Mouse (Mus musculus): Measurements from ENCODE around the gene Slc29a3. TPM values are rescaled to one million over a fixed set of nuclear protein-coding genes. Genes with fewer than 3 reads are reported as not detected.

Gene Slc29a3
- polyA plus RNA-seq, 1 experiment, result 8.5 TPM

DNA sequence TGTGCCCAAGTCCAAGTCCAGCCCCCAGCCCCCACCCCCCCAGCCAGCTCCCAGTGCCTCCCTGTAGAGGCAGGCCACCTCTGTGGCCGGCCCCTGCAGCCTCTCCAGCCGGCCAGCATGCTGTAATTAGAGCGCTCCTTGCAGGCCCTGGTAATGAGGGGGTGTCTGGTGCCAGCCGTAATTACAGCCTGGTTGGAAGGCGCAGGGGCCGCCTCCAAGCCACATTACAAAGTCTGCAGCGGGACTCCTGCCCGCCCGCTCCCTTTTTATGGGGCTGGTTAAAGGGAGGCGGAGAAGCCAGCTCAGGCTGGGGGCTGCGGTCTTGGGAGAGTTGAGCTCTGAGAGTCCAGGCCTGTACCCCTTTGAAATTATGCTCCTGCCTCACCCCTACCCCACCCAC is 41.8 kb upstream of the Slc29a3 start:
- Histone ChIP-seq H3K27ac (ENCODE audit: insufficient read depth, low read length) (no peak overlapping the region), H3K4me1 (ENCODE audit: control insufficient read depth, insufficient read depth, low read length) (no peaks in the 10 kb centered on the region), H3K4me3 (ENCODE audit: insufficient read depth, low read length) (no peak overlapping the region)
- TF ChIP-seq POLR2A (IDR thresholded peaks at IDR 0.05; ENCODE audit: extremely low read depth, insufficient read depth, low read length) (no peak), CTCF (IDR thresholded peaks at IDR 0.05; ENCODE audit: extremely low read depth, insufficient read depth, low read length) (no peak)

DNA sequence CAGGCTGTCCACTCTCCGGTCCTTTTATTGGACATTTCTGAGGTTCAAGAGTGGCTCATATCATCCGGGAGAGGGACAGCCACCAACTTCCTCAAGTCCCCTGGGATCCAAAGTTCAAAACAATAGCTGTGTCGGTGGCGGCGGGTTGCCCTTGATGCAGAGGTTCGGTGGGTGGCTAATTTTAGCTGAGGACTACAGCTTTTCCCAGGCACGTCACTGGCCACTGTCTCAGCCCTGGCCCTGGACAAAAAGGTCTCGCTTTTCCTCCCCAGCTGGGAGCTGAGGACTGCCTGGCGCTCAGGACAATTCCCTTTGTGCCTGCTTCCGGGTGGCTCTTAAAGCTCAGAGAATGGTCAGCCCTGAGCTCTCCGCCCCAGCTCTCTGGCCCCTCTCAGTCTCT is 40.2 kb upstream of the Slc29a3 start:
- TF ChIP-seq POLR2A (IDR thresholded peaks at IDR 0.05; ENCODE audit: extremely low read depth, insufficient read depth, low read length), result no peak
- no peak for TF ChIP-seq CTCF (IDR thresholded peaks at IDR 0.05; ENCODE audit: extremely low read depth, insufficient read depth, low read length)
- H3K4me1 ChIP-seq (ENCODE audit: control insufficient read depth, insufficient read depth, low read length), result no peaks in the 10 kb centered on the region
- peak overlapping the region; percentile 92 for H3K27ac ChIP-seq (ENCODE audit: insufficient read depth, low read length)
- no peak overlapping the region for H3K4me3 ChIP-seq (ENCODE audit: insufficient read depth, low read length)

DNA sequence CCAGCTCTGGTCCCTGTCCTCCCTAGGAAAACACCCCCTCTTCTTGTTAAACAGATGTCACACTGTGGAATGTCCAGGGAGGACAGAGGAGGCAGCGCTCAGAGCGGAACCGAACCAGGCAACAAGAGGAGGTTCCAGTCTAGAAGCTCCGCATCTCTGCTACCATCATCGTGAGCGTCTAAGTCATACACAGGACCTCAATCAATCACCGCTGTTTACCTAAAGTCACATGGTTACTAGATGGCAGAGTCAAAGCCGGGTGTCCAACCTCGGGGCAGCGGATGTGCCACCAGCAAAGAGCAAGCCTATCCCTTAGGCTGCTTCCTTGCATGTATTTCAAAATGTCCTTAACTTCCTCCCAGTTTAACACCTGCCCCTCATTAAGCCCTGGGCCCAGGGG is 39.8 kb upstream of the Slc29a3 start:
- Histone ChIP-seq H3K27ac (ENCODE audit: insufficient read depth, low read length) (no peak overlapping the region), H3K4me1 (ENCODE audit: control insufficient read depth, insufficient read depth, low read length) (no peaks in the 10 kb centered on the region)
- TF ChIP-seq POLR2A (IDR thresholded peaks at IDR 0.05; ENCODE audit: extremely low read depth, insufficient read depth, low read length), result no peak
- no peak for TF ChIP-seq CTCF (IDR thresholded peaks at IDR 0.05; ENCODE audit: extremely low read depth, insufficient read depth, low read length)

DNA sequence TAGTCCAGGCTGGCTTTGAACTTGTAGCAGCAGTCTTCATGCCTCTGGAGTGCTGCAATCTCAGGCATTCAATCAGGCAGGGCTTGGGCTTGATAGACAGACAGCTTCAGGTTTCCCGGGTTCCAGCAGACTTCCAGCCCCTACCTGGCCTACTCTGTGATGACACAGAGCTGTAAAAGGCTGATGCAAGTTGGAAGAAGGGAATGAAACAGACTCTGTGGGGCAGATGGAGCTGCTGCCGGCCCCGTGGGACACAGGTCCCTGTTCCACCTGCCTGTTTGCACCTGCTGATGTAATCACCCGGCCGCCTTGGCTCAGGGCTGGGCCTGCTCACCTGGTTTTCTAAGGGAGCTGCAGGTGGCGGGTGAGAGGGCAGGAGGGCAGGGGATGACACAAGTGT is 38.3 kb upstream of the Slc29a3 start:
- H3K4me1 ChIP-seq (ENCODE audit: control insufficient read depth, insufficient read depth, low read length), result no peaks in the 10 kb centered on the region
- H3K4me3 ChIP-seq (ENCODE audit: insufficient read depth, low read length), result no peak overlapping the region
- no peak for TF ChIP-seq POLR2A (IDR thresholded peaks at IDR 0.05; ENCODE audit: extremely low read depth, insufficient read depth, low read length)
- no peak for TF ChIP-seq CTCF (IDR thresholded peaks at IDR 0.05; ENCODE audit: extremely low read depth, insufficient read depth, low read length)
- H3K27ac ChIP-seq (ENCODE audit: insufficient read depth, low read length), result no peak overlapping the region

More for the DNA sequence above, 39.8 kb upstream of the Slc29a3 start:
- H3K4me3 ChIP-seq (ENCODE audit: insufficient read depth, low read length), result no peak overlapping the region

DNA sequence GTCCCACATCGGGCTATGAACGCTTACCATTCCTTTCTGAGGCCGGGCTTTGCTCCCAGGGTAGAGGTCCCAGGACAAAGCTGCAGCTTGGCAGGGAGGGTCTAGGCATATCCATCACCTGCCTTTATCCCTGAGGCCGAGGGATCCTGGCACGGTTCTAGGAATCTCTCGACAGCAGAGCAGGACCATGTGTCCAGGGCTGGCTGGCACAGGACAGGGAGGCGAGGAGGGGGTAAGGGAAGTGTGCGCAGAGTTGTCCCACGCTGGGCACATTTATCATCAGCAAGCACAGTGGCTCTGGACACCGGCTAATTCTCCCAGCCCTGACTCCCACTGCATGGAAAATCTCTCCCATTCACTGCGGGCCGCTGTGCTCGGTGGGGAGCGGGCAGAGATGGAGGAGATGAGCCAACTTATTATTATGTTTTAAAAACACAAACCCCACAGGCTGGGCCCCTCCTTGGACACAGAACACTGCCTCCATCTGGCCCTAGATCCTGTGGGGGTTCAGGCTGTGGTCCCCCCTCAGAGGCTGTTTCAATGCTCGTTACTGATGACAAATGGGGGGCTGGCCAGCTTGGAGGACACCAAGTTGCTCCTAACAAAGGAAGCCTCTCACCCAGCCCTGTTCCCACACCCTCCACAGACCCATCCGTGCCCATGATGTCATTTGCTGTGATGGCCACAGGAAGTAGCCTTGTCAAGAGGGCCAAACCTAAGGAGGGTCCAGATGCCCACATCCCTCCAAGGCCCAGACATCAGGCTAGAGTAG is 34.9 kb upstream of the Slc29a3 start:
- Histone ChIP-seq H3K4me3 (ENCODE audit: insufficient read depth, low read length) (no peak overlapping the region), H3K4me1 (ENCODE audit: control insufficient read depth, insufficient read depth, low read length) (no peaks in the 10 kb centered on the region), H3K27ac (ENCODE audit: insufficient read depth, low read length) (no peak overlapping the region)
- TF ChIP-seq CTCF (IDR thresholded peaks at IDR 0.05; ENCODE audit: extremely low read depth, insufficient read depth, low read length) (no peak), POLR2A (IDR thresholded peaks at IDR 0.05; ENCODE audit: extremely low read depth, insufficient read depth, low read length) (no peak)

DNA sequence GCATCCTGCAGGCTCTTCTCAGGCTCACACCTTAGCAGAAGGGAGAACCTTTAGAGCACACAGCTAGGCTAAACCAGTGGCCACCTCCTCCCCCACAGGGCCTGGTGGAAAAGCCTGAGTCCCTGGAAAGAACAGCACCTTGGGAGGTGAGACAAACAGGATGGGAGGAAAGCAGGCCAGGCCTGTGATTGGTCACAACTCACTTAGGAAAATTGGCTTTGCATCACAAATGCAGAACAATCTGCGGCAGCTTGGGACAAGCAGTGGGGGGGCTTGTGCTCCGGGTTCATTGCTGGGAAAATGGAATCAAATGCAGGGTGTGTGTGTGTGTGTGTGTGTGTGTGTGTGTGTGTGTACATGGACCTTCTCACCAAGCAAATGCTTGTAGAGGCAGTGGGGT is 31.0 kb upstream of the Slc29a3 start:
- H3K4me3 ChIP-seq (ENCODE audit: insufficient read depth, low read length), result no peak overlapping the region
- H3K27ac ChIP-seq (ENCODE audit: insufficient read depth, low read length), result no peak overlapping the region
- no peaks in the 10 kb centered on the region for H3K4me1 ChIP-seq (ENCODE audit: control insufficient read depth, insufficient read depth, low read length)
- no peak for TF ChIP-seq CTCF (IDR thresholded peaks at IDR 0.05; ENCODE audit: extremely low read depth, insufficient read depth, low read length)
- no peak for TF ChIP-seq POLR2A (IDR thresholded peaks at IDR 0.05; ENCODE audit: extremely low read depth, insufficient read depth, low read length)

DNA sequence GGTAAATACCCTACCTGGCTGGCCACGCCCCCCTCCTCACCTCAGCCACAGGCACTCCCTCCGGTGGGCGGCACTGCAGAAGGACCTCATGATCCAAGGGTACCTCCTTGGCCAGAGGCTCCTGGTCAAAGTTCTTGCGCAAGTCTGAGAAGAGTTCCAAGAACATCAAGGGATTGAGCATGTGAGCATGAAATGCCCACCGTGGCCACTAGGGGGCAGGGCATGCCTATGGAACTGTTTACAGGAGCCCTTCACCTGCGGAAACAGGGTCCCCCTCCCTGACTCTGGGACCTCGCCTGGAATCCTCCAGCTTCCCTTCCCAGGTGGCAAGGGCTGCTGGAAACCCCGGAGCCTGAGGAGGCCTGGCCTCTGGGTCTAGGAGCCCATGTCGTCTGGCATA is 27.0 kb upstream of the Slc29a3 start:
- Histone ChIP-seq H3K27ac (ENCODE audit: insufficient read depth, low read length) (no peak overlapping the region), H3K4me1 (ENCODE audit: control insufficient read depth, insufficient read depth, low read length) (no peaks in the 10 kb centered on the region), H3K4me3 (ENCODE audit: insufficient read depth, low read length) (no peak overlapping the region)
- TF ChIP-seq CTCF (IDR thresholded peaks at IDR 0.05; ENCODE audit: extremely low read depth, insufficient read depth, low read length) (peak; percentile 95), POLR2A (IDR thresholded peaks at IDR 0.05; ENCODE audit: extremely low read depth, insufficient read depth, low read length) (no peak)

DNA sequence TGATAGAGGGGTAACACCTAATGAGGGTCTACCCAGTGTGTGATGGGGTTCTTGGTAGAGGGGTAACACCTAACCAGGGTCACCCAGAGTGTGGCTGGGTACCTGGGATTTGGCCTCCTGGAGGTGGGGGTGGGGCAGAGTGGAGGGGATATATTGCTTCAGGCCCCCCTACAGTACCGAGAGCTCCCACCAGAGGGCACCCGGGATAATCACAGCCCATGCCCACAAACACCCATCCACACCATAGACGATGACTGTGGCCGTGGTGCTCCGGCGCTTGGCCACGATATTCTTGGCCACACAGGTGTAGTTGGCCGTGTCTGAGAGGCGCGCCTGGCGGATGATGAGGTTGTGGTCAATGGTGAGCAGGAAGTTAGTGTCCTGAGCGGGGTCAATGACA is 25.9 kb upstream of the Slc29a3 start:
- TF ChIP-seq POLR2A (IDR thresholded peaks at IDR 0.05; ENCODE audit: extremely low read depth, insufficient read depth, low read length), result no peak
- peak; percentile 45 for TF ChIP-seq CTCF (IDR thresholded peaks at IDR 0.05; ENCODE audit: extremely low read depth, insufficient read depth, low read length)
- no peak overlapping the region for H3K27ac ChIP-seq (ENCODE audit: insufficient read depth, low read length)
- no peak overlapping the region for H3K4me3 ChIP-seq (ENCODE audit: insufficient read depth, low read length)
- no peaks in the 10 kb centered on the region for H3K4me1 ChIP-seq (ENCODE audit: control insufficient read depth, insufficient read depth, low read length)

DNA sequence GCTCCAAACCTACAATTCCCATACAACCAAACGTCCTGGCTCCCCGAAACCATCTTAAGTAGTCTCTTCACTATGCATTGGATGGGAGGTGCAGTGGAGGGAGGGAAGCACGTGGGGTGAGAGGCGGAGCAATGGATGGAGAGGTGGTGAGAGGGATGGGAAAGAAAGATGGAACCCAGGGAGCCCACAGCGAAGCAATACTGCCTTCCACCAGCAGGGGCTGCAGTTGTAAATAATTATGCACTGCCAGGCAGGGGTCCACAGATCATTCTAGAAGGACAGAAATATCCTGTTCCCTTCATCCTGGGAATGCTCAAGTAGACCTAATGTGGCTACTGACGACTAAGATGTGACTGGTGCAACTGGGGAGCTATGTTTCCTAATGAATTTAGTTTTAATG is 22.9 kb upstream of the Slc29a3 start:
- Histone ChIP-seq H3K4me1 (ENCODE audit: control insufficient read depth, insufficient read depth, low read length) (no peaks in the 10 kb centered on the region), H3K27ac (ENCODE audit: insufficient read depth, low read length) (no peak overlapping the region), H3K4me3 (ENCODE audit: insufficient read depth, low read length) (no peak overlapping the region)
- TF ChIP-seq POLR2A (IDR thresholded peaks at IDR 0.05; ENCODE audit: extremely low read depth, insufficient read depth, low read length) (no peak), CTCF (IDR thresholded peaks at IDR 0.05; ENCODE audit: extremely low read depth, insufficient read depth, low read length) (0 out of 2 replicates have a peak, but pooled peaks have one; percentile 12)

DNA sequence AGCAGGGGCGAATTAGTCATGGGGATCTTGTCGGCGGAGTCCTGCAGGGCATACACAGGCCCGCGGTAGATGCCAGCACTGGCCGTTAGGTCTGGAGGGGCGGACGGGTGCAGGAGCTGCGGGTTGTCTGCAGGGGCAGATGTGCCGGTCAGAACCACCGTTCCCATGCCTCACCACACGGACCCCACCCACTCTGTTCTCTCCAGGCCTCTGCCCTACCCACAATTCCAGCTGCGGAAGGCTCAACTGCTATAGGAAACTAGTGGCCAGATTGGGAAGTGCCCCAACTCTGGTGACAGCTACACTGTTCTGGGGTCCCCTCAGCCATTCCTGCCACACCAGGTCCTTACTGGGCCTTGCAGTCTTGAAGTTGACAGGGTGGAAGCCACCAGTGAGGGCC is 22.0 kb upstream of the Slc29a3 start:
- no peak overlapping the region for H3K4me3 ChIP-seq (ENCODE audit: insufficient read depth, low read length)
- H3K4me1 ChIP-seq (ENCODE audit: control insufficient read depth, insufficient read depth, low read length), result no peaks in the 10 kb centered on the region
- TF ChIP-seq CTCF (IDR thresholded peaks at IDR 0.05; ENCODE audit: extremely low read depth, insufficient read depth, low read length) (no peak), POLR2A (IDR thresholded peaks at IDR 0.05; ENCODE audit: extremely low read depth, insufficient read depth, low read length) (no peak)
- no peak overlapping the region for H3K27ac ChIP-seq (ENCODE audit: insufficient read depth, low read length)

Data from cortical plate, adult 2 months (tissue).